Mouse (Mus musculus) limb, embryonic 14.5 days (tissue): Measurements from ENCODE around the gene Smoc1. TPM values are rescaled to one million over a fixed set of nuclear protein-coding genes. Genes with fewer than 3 reads are reported as not detected.

Experiments
- ATAC-seq: fragments of 200-750 bp; cut with Nextera tagmentation; 2 replicates; pipeline ENCODE4 v1.8.0; 2017; ENCODE audit warnings: low read depth, moderate number of reproducible peaks, moderate TSS enrichment; ENCODE audit not compliant: low FRiP score
- DNase-seq: peaks from one replicate; pipeline ENCODE4 v3.0.0-alpha.2; 2015; ENCODE audit warnings: low spot score
- H3K27ac ChIP-seq: fragments of 300-500 bp; sonication (generic); replicated peaks from 2 replicates; pipeline ENCODE4 v1.5.1; 2014; ENCODE audit warnings: low read depth, mild to moderate bottlenecking, low read length, moderate library complexity, mixed read lengths
- H3K27me3 ChIP-seq: fragments of 300-500 bp; sonication (generic); 2 replicates; pipeline ENCODE4 v1.6.1; 2014; ENCODE audit warnings: low read length, mixed read lengths; ENCODE audit not compliant: control insufficient read depth, insufficient read depth
- H3K36me3 ChIP-seq: fragments of 300-500 bp; sonication (generic); 2 replicates; pipeline ENCODE4 v1.6.1; 2014; ENCODE audit warnings: mild to moderate bottlenecking, low read length, moderate library complexity, mixed read lengths; ENCODE audit not compliant: control insufficient read depth, insufficient read depth
- H3K4me1 ChIP-seq: fragments of 300-500 bp; sonication (generic); 2 replicates; pipeline ENCODE4 v1.6.1; 2014; ENCODE audit warnings: antibody characterized with exemption, low read length, mixed read lengths; ENCODE audit not compliant: control insufficient read depth, insufficient read depth
- H3K4me2 ChIP-seq: fragments of 300-500 bp; sonication (generic); replicated peaks from 2 replicates; pipeline ENCODE4 v1.6.1; 2014; ENCODE audit warnings: low read depth, mild to moderate bottlenecking, low read length, moderate library complexity; ENCODE audit not compliant: severe bottlenecking
- H3K4me3 ChIP-seq: fragments of 300-500 bp; sonication (generic); replicated peaks from 2 replicates; pipeline ENCODE4 v1.5.1; 2014; ENCODE audit warnings: low read length
- H3K9ac ChIP-seq: fragments of 300-500 bp; sonication (generic); 2 replicates; pipeline ENCODE4 v1.6.1; 2014; ENCODE audit warnings: mild to moderate bottlenecking, low read depth, low read length, moderate library complexity; ENCODE audit not compliant: severe bottlenecking
- H3K9me3 ChIP-seq: fragments of 300-500 bp; sonication (generic); 2 replicates; pipeline ENCODE4 v1.6.1; 2016; ENCODE audit warnings: low read length; ENCODE audit not compliant: control insufficient read depth
- POLR2A ChIP-seq: fragments of 200-500 bp; IDR thresholded peaks from 2 replicates; pipeline ENCODE4 v1.8.0; 2012; ENCODE audit warnings: inconsistent platforms, mild to moderate bottlenecking, moderate library complexity, borderline replicate concordance; ENCODE audit not compliant: insufficient read depth, insufficient read length; ENCODE audit errors: extremely low read depth
- WGBS: fragments of 180-500 bp; shearing (Covaris S2); extraction: QIAGEN DNeasy Blood & Tissue Kit; methylation state at CpG from one replicate; pipeline ENCODE4 v1.1.7; 2014; 5-methylcytosine and 5-hydroxymethylcytosine counted together
- polyA plus RNA-seq, 2 experiments: library from polyadenylated mRNA; depleted of rRNA in 1 of 2; stranded (reverse) in 1 of 2; unstranded in 1 of 2; fragments of >200 nt; fragmentation: Nextera tagmentation in 1 of 2; extraction: Ambion mirVana in 1 of 2; gene quantifications; 2 replicates each; pipeline versions ENCODE4 v1.2.1 to v1.2.3; 2012 to 2014

Smoc1 gene
- polyA plus RNA-seq, 2 experiments = 8.1 to 16.3 TPM

- no peak for TF ChIP-seq POLR2A
- ATAC-seq (no peak), DNase-seq (no peak)
- Histone ChIP-seq H3K27me3 (peaks cover 9% of the 10 kb centered on the region; the same call in 1 of the 2 replicates), H3K9ac (no peak overlapping the region), H3K36me3 (no peaks in the 10 kb centered on the region), H3K4me1 (peaks cover 25% of the 10 kb centered on the region), H3K27ac (no peak overlapping the region), H3K4me2 (no peak overlapping the region), H3K9me3 (no peaks in the 10 kb centered on the region), H3K4me3 (no peak overlapping the region)
- WGBS = 75% methylated on average over 7 of the region's 7 CpGs
Observed at GRCm38 (mm10) chr12:81031579-81031978, 5.0 kb downstream of the Smoc1 start.

- 46% methylated on average over 15 of the region's 15 CpGs for WGBS
- peaks cover 10% of the 10 kb centered on the region for H3K4me1 ChIP-seq
- H3K9ac ChIP-seq = no peak overlapping the region
- TF ChIP-seq POLR2A = no peak
- ATAC-seq (peak; percentile 75), DNase-seq (peak; percentile 15)
- peak overlapping the region; percentile 27; the same call in 1 of the 2 replicates for H3K27ac ChIP-seq
- H3K4me2 ChIP-seq = no peak overlapping the region
- no peaks in the 10 kb centered on the region for H3K36me3 ChIP-seq
- no peak overlapping the region for H3K4me3 ChIP-seq
- H3K9me3 ChIP-seq = no peaks in the 10 kb centered on the region
- H3K27me3 ChIP-seq = peaks cover 2% of the 10 kb centered on the region; the same call in 1 of the 2 replicates
Observed at GRCm38 (mm10) chr12:81033389-81034041, 6.9 kb downstream of the Smoc1 start.

GRCm38 (mm10) chr12:81034042-81034417 is 7.4 kb downstream of the Smoc1 start:
- Histone ChIP-seq H3K4me2 (no peak overlapping the region), H3K27ac (0 out of 2 replicates have a peak overlapping the region, but pooled peaks have one; percentile 27), H3K27me3 (peaks cover 2% of the 10 kb centered on the region; the same call in 1 of the 2 replicates), H3K9ac (no peak overlapping the region), H3K4me3 (no peak overlapping the region), H3K9me3 (no peaks in the 10 kb centered on the region), H3K36me3 (no peaks in the 10 kb centered on the region), H3K4me1 (peaks cover 8% of the 10 kb centered on the region)
- DNase-seq = no peak
- ATAC-seq = peak; percentile 44; the same call in 1 of the 2 replicates
- WGBS = 54% methylated on average over 4 of the region's 4 CpGs
- TF ChIP-seq POLR2A = no peak

GRCm38 (mm10) chr12:81035850-81036249 is 9.2 kb downstream of the Smoc1 start:
- Histone ChIP-seq H3K27me3 (no peaks in the 10 kb centered on the region; the same call in 1 of the 2 replicates), H3K9me3 (no peaks in the 10 kb centered on the region), H3K27ac (no peak overlapping the region), H3K4me2 (no peak overlapping the region), H3K4me3 (no peak overlapping the region), H3K4me1 (peaks cover 8% of the 10 kb centered on the region), H3K9ac (no peak overlapping the region), H3K36me3 (no peaks in the 10 kb centered on the region)
- no peak for TF ChIP-seq POLR2A
- WGBS = 76% methylated on average over 6 of the region's 6 CpGs
- DNase-seq (no peak), ATAC-seq (no peak)

- H3K27ac ChIP-seq = no peak overlapping the region
- H3K36me3 ChIP-seq = no peaks in the 10 kb centered on the region
- WGBS = 83% methylated on average over 11 of the region's 11 CpGs
- no peak for TF ChIP-seq POLR2A
- no peak overlapping the region for H3K4me2 ChIP-seq
- peaks cover 5% of the 10 kb centered on the region for H3K4me1 ChIP-seq
- DNase-seq (no peak), ATAC-seq (no peak)
- H3K9me3 ChIP-seq = no peaks in the 10 kb centered on the region
- no peak overlapping the region for H3K4me3 ChIP-seq
- no peak overlapping the region for H3K9ac ChIP-seq
- H3K27me3 ChIP-seq = no peaks in the 10 kb centered on the region
Observed at GRCm38 (mm10) chr12:81043616-81044015, 17.0 kb downstream of the Smoc1 start.
